Mouse (Mus musculus): ENCODE results near the gene Itgb4. TPM values are rescaled to one million over a fixed set of nuclear protein-coding genes. Genes with fewer than 3 reads are reported as not detected.

Gene Itgb4
- polyA plus RNA-seq, 1 experiment from 2014 or later = 0.40 TPM

DNA sequence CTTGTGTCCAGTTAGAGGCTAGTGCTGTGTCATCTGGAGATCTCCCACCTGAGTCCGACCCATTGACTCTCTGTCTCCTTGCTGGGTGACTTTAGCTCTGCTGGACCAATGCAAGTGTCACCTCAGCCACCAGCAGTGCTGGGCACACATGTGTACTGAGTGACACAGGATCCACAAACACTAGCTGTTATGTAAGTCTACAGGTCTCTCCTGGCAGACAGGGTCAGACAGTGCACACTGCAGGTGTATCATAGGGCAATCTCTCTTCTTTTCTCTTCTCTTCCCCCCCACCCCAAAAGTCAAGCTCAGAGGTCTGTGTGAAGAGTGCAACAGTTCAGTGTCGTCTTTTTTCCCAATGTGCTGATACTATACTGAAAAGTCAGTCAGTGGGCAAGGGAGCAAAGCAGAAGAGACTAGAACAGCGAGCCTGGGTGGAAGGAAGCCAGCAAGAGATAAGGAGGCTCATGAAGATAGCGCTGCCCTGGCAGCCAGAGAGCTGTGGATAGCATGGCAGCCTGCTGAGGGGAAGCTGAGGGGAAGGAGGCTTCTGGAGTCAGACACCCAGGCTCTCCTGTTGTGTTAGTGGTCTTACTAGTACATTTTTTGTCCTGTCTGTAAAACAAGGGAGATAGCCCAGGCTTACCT is 82.8 kb downstream of the Itgb4 start:
- Histone ChIP-seq H3K4me1 (ENCODE audit: control insufficient read depth, low read depth, low read length) (peaks cover 41% of the 10 kb centered on the region), H3K36me3 (ENCODE audit: control insufficient read depth, insufficient read depth) (peaks cover 35% of the 10 kb centered on the region), H3K9me3 (replicated peaks; ENCODE audit: control insufficient read depth, low read length) (no peaks in the 10 kb centered on the region), H3K4me3 (ENCODE audit: low read depth, low read length) (no peak overlapping the region), H3K27ac (ENCODE audit: low read length) (peak overlapping the region; percentile 43; the same call in 1 of the 2 replicates), H3K27me3 (ENCODE audit: control insufficient read depth, insufficient read depth, low read depth, low read length) (no peaks in the 10 kb centered on the region), H3K4me2 (ENCODE audit: low read depth, low read length) (peak overlapping the region; percentile 15; the same call in 1 of the 2 replicates), H3K9ac (ENCODE audit: low read depth, low read length) (no peak overlapping the region)
- ATAC-seq (ENCODE audit: low read depth) = peak; percentile 70
- WGBS (ENCODE audit: insufficient replicate concordance) = 29% methylated on average over 4 of the region's 4 CpGs

Other genes with a start within 250 kb of the Itgb4 start
- 8.9 and 10.4 TPM in 2 replicates for gene Tmem94, start 209.3 kb upstream of the Itgb4 start, polyA plus RNA-seq (2015; fragmentation: Nextera tagmentation; extraction: Ambion mirVana)
- 5.1 and 6.1 TPM in 2 replicates for gene Caskin2, start 161.1 kb upstream of the Itgb4 start, polyA plus RNA-seq (2015; fragmentation: Nextera tagmentation; extraction: Ambion mirVana)
- 10.2 and 12.4 TPM in 2 replicates for gene Tsen54, start 160.0 kb upstream of the Itgb4 start, polyA plus RNA-seq (2015; fragmentation: Nextera tagmentation; extraction: Ambion mirVana)
- gene Llgl2, start 150.7 kb upstream of the Itgb4 start, polyA plus RNA-seq (2015; fragmentation: Nextera tagmentation; extraction: Ambion mirVana) = 14.4 and 15.6 TPM in 2 replicates
- 0.34 and 1.5 TPM in 2 replicates for gene Myo15b, start 116.3 kb upstream of the Itgb4 start, polyA plus RNA-seq (2015; fragmentation: Nextera tagmentation; extraction: Ambion mirVana)
- gene Smim5, start 74.7 kb upstream of the Itgb4 start, polyA plus RNA-seq (2015; fragmentation: Nextera tagmentation; extraction: Ambion mirVana) = 29.5 and 30.1 TPM in 2 replicates
- gene Smim6, start 62.7 kb upstream of the Itgb4 start, polyA plus RNA-seq (2015; fragmentation: Nextera tagmentation; extraction: Ambion mirVana) = 2.7 and 3.1 TPM in 2 replicates
- 13.6 and 16.2 TPM in 2 replicates for gene Sap30bp, start 41.4 kb upstream of the Itgb4 start, polyA plus RNA-seq (2015; fragmentation: Nextera tagmentation; extraction: Ambion mirVana)
- 7.9 and 8.9 TPM in 2 replicates for gene Recql5, start 41.2 kb upstream of the Itgb4 start, polyA plus RNA-seq (2015; fragmentation: Nextera tagmentation; extraction: Ambion mirVana)
- gene Galk1, start 38.0 kb downstream of the Itgb4 start, polyA plus RNA-seq (2015; fragmentation: Nextera tagmentation; extraction: Ambion mirVana) = 180 and 192 TPM in 2 replicates
- gene H3f3b, start 53.3 kb downstream of the Itgb4 start, polyA plus RNA-seq (2015; fragmentation: Nextera tagmentation; extraction: Ambion mirVana) = 527 and 601 TPM in 2 replicates
- 8.8 and 10.8 TPM in 2 replicates for gene Unk, start 55.6 kb downstream of the Itgb4 start, polyA plus RNA-seq (2015; fragmentation: Nextera tagmentation; extraction: Ambion mirVana)
- 17.8 and 20.4 TPM in 2 replicates for gene Unc13d, start 103.3 kb downstream of the Itgb4 start, polyA plus RNA-seq (2015; fragmentation: Nextera tagmentation; extraction: Ambion mirVana)
- gene Wbp2, start 112.3 kb downstream of the Itgb4 start, polyA plus RNA-seq (2015; fragmentation: Nextera tagmentation; extraction: Ambion mirVana) = 85.2 and 110 TPM in 2 replicates
- gene Trim47, start 152.5 kb downstream of the Itgb4 start, polyA plus RNA-seq (2015; fragmentation: Nextera tagmentation; extraction: Ambion mirVana) = 5.1 and 6.2 TPM in 2 replicates
- 1.2 and 1.5 TPM in 2 replicates for gene Trim65, start 156.4 kb downstream of the Itgb4 start, polyA plus RNA-seq (2015; fragmentation: Nextera tagmentation; extraction: Ambion mirVana)
- 44.4 and 44.7 TPM in 2 replicates for gene Mrpl38, start 164.2 kb downstream of the Itgb4 start, polyA plus RNA-seq (2015; fragmentation: Nextera tagmentation; extraction: Ambion mirVana)
- 5.7 and 6.6 TPM in 2 replicates for gene Fbf1, start 193.5 kb downstream of the Itgb4 start, polyA plus RNA-seq (2015; fragmentation: Nextera tagmentation; extraction: Ambion mirVana)
- 23.1 and 24.9 TPM in 2 replicates for gene Ten1, start 224.1 kb downstream of the Itgb4 start, polyA plus RNA-seq (2015; fragmentation: Nextera tagmentation; extraction: Ambion mirVana)
- gene Acox1, start 224.3 kb downstream of the Itgb4 start, polyA plus RNA-seq (2015; fragmentation: Nextera tagmentation; extraction: Ambion mirVana) = 54.7 and 73.7 TPM in 2 replicates